Mouse (Mus musculus): ENCODE results near the gene Kcnj6.

DNA sequence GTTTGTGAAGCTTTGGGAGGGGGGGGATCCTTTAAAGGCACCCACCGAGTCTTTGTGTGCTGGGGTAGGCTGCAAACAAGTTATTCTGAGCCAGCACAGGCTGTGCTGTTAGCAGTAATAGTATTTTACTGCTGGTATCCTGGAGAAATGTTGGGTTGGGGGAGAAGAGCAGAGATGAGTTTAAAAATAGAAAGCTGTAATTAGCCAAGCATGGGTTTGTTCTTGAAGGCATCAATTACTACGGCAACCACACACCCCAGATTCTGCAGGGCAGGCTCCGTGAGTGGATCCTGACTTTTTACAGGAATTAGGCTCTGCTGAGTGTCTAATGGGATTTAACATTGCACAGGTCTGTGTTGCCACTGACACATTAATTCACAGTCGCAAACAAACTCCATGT lies 278.6 kb downstream of the Kcnj6 start:
- no peak for TF ChIP-seq CTCF (IDR thresholded peaks at IDR 0.05)
- no peak for TF ChIP-seq EP300 (IDR thresholded peaks at IDR 0.05)
